Mouse (Mus musculus) small intestine, adult 2 months (tissue): Measurements from ENCODE around the gene Hnrnph3. TPM values are rescaled to one million over a fixed set of nuclear protein-coding genes. Genes with fewer than 3 reads are reported as not detected.

Experiments
- H3K27ac ChIP-seq: fragments of 200-500 bp; 2 replicates; pipeline ENCODE4 v1.5.1; 2012; ENCODE audit warnings: low read depth, low read length, control low read depth, inconsistent platforms; ENCODE audit not compliant: insufficient read depth
- H3K27me3 ChIP-seq: fragments of 200-500 bp; 2 replicates; pipeline ENCODE4 v1.6.1; 2012; ENCODE audit warnings: mild to moderate bottlenecking, moderate library complexity, low read length, inconsistent platforms; ENCODE audit not compliant: control insufficient read depth, insufficient read depth
- H3K36me3 ChIP-seq: fragments of 200-500 bp; 2 replicates; pipeline ENCODE4 v1.6.1; 2012; ENCODE audit warnings: mild to moderate bottlenecking, low read length, control low read depth, inconsistent platforms; ENCODE audit not compliant: control insufficient read depth, insufficient read depth
- H3K4me1 ChIP-seq: fragments of 200-500 bp; 2 replicates; pipeline ENCODE4 v1.6.1; 2012; ENCODE audit warnings: low read length, inconsistent platforms, mixed read lengths; ENCODE audit not compliant: control insufficient read depth, insufficient read depth, insufficient read length
- H3K4me3 ChIP-seq: fragments of 200-500 bp; 2 replicates; pipeline ENCODE4 v1.5.1; 2012; ENCODE audit warnings: low read depth, mild to moderate bottlenecking, control low read depth, inconsistent platforms, low read length, moderate library complexity
- CTCF ChIP-seq: fragments of 200-500 bp; IDR thresholded peaks from 2 replicates; pipeline ENCODE4 v1.5.1; 2012; ENCODE audit warnings: low read depth, mild to moderate bottlenecking, control low read depth, inconsistent platforms, low read length, moderate library complexity, mixed read lengths; ENCODE audit not compliant: insufficient replicate concordance, insufficient read length; ENCODE audit errors: extremely low read depth
- POLR2A ChIP-seq: fragments of 200-500 bp; IDR thresholded peaks from 2 replicates; pipeline ENCODE4 v1.6.1; 2012; ENCODE audit warnings: low read depth, mild to moderate bottlenecking, control low read depth, inconsistent platforms, low read length, moderate library complexity
- WGBS: fragments of 180-500 bp; shearing (Covaris S2); methylation state at CpG from one replicate; pipeline ENCODE4 v1.1.7; 2018; 5-methylcytosine and 5-hydroxymethylcytosine counted together
- polyA plus RNA-seq: library from polyadenylated mRNA; depleted of rRNA; stranded (reverse); fragments of >200 nt; gene quantifications from 2 replicates; pipeline ENCODE4 v1.2.3, GENCODE M21; 2012

Gene Hnrnph3
- polyA plus RNA-seq, 1 experiment, result 9.4 TPM

GRCm38 (mm10) chr10:63024580-63024910 is 528 bp upstream of the Hnrnph3 start:
- WGBS, result under 1% methylated on average over 8 of the region's 8 CpGs
- no peak for TF ChIP-seq POLR2A
- TF ChIP-seq CTCF, result peak; percentile 47; the same call in 1 of the 2 replicates
- Histone ChIP-seq H3K27ac (peak overlapping the region; percentile 96), H3K4me3 (peak overlapping the region; percentile 94), H3K27me3 (no peaks in the 10 kb centered on the region), H3K4me1 (peaks cover 3% of the 10 kb centered on the region; the same call in 1 of the 2 replicates), H3K36me3 (no peaks in the 10 kb centered on the region)

DNA sequence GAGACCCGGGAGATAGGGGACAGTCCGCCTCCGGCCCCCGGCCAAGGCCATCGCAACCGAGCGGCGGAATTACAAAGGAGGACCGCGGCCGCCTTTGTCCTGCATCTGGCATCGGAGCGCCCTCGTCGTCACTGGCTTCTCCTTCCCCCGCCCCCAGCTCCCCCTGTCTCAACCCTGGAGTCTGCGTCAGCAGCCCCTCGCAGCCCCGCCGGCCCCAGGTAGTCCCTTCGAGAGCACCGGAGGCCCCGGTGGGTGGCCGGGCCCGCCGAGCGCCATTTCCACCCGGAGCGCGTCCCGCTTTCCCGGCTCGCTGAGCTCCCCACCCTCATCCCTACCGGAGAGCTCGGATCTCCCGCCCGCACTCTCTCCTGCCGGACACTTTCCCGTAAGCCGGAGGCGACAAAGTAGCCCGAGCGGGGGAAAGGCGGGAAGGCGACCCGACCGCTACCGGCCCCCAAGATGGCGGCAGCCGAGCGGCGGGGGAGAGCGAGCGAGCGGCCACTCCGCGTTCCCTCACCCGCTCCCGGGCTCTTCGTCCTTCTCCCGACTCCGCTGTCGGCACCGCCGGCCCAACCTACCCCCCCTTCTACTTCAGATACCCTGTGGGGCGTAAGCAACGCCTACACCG is 782 bp downstream of the Hnrnph3 start:
- Histone ChIP-seq H3K27me3 (no peaks in the 10 kb centered on the region), H3K4me1 (peaks cover 3% of the 10 kb centered on the region; the same call in 1 of the 2 replicates), H3K27ac (peak overlapping the region; percentile 98), H3K36me3 (peaks cover 4% of the 10 kb centered on the region; the same call in 1 of the 2 replicates), H3K4me3 (peak overlapping the region; percentile 94)
- WGBS, result under 1% methylated on average over 68 of the region's 68 CpGs
- no peak for TF ChIP-seq POLR2A
- no peak for TF ChIP-seq CTCF

GRCm38 (mm10) chr10:63022541-63023120 is 1.4 kb downstream of the Hnrnph3 start:
- H3K4me1 ChIP-seq, result peaks cover 3% of the 10 kb centered on the region; the same call in 1 of the 2 replicates
- WGBS, result under 1% methylated on average over 27 of the region's 27 CpGs
- peaks cover 7% of the 10 kb centered on the region for H3K36me3 ChIP-seq
- H3K27ac ChIP-seq, result peak overlapping the region; percentile 98
- TF ChIP-seq CTCF, result peak; percentile 17; the same call in 1 of the 2 replicates
- no peak for TF ChIP-seq POLR2A
- no peaks in the 10 kb centered on the region for H3K27me3 ChIP-seq
- peak overlapping the region; percentile 94 for H3K4me3 ChIP-seq

GRCm38 (mm10) chr10:63021702-63022101 is 2.3 kb downstream of the Hnrnph3 start:
- no peak overlapping the region for H3K27ac ChIP-seq
- H3K36me3 ChIP-seq, result peaks cover 14% of the 10 kb centered on the region
- WGBS, result 15% methylated on average over 4 of the region's 4 CpGs
- no peaks in the 10 kb centered on the region for H3K27me3 ChIP-seq
- peak overlapping the region; percentile 42 for H3K4me3 ChIP-seq
- TF ChIP-seq CTCF (no peak), POLR2A (no peak)
- H3K4me1 ChIP-seq, result peaks cover 3% of the 10 kb centered on the region; the same call in 1 of the 2 replicates

- no peaks in the 10 kb centered on the region for H3K27me3 ChIP-seq
- H3K4me3 ChIP-seq, result no peak overlapping the region
- WGBS, result 85% methylated on average over 6 of the region's 6 CpGs
- H3K36me3 ChIP-seq, result peaks cover 29% of the 10 kb centered on the region
- H3K4me1 ChIP-seq, result peaks cover 3% of the 10 kb centered on the region; the same call in 1 of the 2 replicates
- TF ChIP-seq POLR2A, result no peak
- H3K27ac ChIP-seq, result no peak overlapping the region
These were observed 4.7 kb downstream of the Hnrnph3 start for GRCm38 (mm10) chr10:63019304-63019703.

DNA sequence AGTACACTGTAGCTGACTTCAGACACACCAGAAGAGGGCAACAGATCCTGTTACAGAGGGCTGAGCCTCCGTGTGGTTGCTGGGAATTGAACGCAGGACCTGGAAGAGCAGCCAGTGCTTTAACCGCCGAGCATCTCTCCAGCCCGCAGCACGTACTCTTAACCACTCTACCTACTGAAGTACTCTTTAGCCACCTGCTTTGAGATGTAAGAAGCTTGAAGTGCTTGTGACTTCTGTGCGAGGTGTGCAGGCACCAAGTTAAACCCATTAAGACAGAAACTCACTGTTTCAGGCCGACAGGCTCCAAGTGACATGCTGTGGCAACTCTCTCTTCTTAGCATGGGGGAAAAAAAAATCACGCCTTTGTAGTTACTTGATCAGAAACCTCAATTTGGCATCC is 9.8 kb downstream of the Hnrnph3 start:
- Histone ChIP-seq H3K4me1 (no peaks in the 10 kb centered on the region), H3K27me3 (no peaks in the 10 kb centered on the region), H3K4me3 (no peak overlapping the region), H3K36me3 (peaks cover 55% of the 10 kb centered on the region), H3K27ac (no peak overlapping the region)
- 91% methylated on average over 9 of the region's 9 CpGs for WGBS
- TF ChIP-seq CTCF (no peak), POLR2A (no peak)

GRCm38 (mm10) chr10:63013476-63013875 is 10.5 kb downstream of the Hnrnph3 start:
- no peaks in the 10 kb centered on the region for H3K4me1 ChIP-seq
- TF ChIP-seq POLR2A, result no peak
- no peak for TF ChIP-seq CTCF
- WGBS, result 67% methylated on average over 3 of the region's 3 CpGs
- H3K27me3 ChIP-seq, result no peaks in the 10 kb centered on the region
- H3K36me3 ChIP-seq, result peaks cover 55% of the 10 kb centered on the region
- H3K27ac ChIP-seq, result no peak overlapping the region
- no peak overlapping the region for H3K4me3 ChIP-seq
